Mouse (Mus musculus) forebrain, postnatal 0 days (tissue): Measurements from ENCODE around the gene Phkg2. TPM values are rescaled to one million over a fixed set of nuclear protein-coding genes. Genes with fewer than 3 reads are reported as not detected.

Experiments
- ATAC-seq: fragments of 200-750 bp; cut with Nextera tagmentation; 2 replicates; pipeline ENCODE4 v1.8.0; 2017; ENCODE audit warnings: mild to moderate bottlenecking, moderate library complexity
- DNase-seq: peaks from one replicate; pipeline ENCODE4 v3.0.0-alpha.2; 2015
- H3K27ac ChIP-seq: fragments of 300-500 bp; sonication (generic); 2 replicates; pipeline ENCODE4 v1.5.1; 2014; ENCODE audit warnings: low read depth, mild to moderate bottlenecking, antibody characterized with exemption, low read length, moderate library complexity, mixed read lengths
- H3K27me3 ChIP-seq: fragments of 300-500 bp; sonication (generic); 2 replicates; pipeline ENCODE4 v1.6.1; 2014; ENCODE audit warnings: mild to moderate bottlenecking, low read length, mixed read lengths; ENCODE audit not compliant: insufficient read depth
- H3K36me3 ChIP-seq: fragments of 300-500 bp; sonication (generic); 2 replicates; pipeline ENCODE4 v1.6.1; 2014; ENCODE audit warnings: mild to moderate bottlenecking, moderate library complexity; ENCODE audit not compliant: insufficient read depth
- H3K4me1 ChIP-seq: fragments of 300-500 bp; sonication (generic); 2 replicates; pipeline ENCODE4 v1.6.1; 2014; ENCODE audit warnings: antibody characterized with exemption; ENCODE audit not compliant: insufficient read depth
- H3K4me2 ChIP-seq: fragments of 300-500 bp; sonication (generic); 2 replicates; pipeline ENCODE4 v1.6.1; 2014; ENCODE audit warnings: low read depth, mild to moderate bottlenecking, moderate library complexity
- H3K4me3 ChIP-seq: fragments of 300-500 bp; sonication (generic); 2 replicates; pipeline ENCODE4 v1.5.1; 2014; ENCODE audit warnings: low read depth, low read length, mixed read lengths
- H3K9ac ChIP-seq: fragments of 300-500 bp; sonication (generic); 2 replicates; pipeline ENCODE4 v1.6.1; 2014; ENCODE audit warnings: mild to moderate bottlenecking
- H3K9me3 ChIP-seq: fragments of 300-500 bp; sonication (generic); 2 replicates; pipeline ENCODE4 v1.6.1; 2016; ENCODE audit warnings: low read length
- CTCF ChIP-seq: sonication (generic); IDR thresholded peaks from 2 replicates; pipeline ENCODE4 v1.5.1; 2016; ENCODE audit warnings: antibody characterized with exemption, control low read depth, low read depth
- WGBS: fragments of 180-500 bp; shearing (Covaris S2); extraction: QIAGEN DNeasy Blood & Tissue Kit; methylation state at CpG from one replicate; pipeline ENCODE4 v1.1.7; 2014; 5-methylcytosine and 5-hydroxymethylcytosine counted together
- polyA plus RNA-seq: library from polyadenylated mRNA; unstranded; fragments of >200 nt; fragmentation: Nextera tagmentation; extraction: Ambion mirVana; gene quantifications from 2 replicates; pipeline ENCODE4 v1.2.1, GENCODE M21; 2015
- total RNA-seq: library from RNA; depleted of rRNA; stranded (reverse); fragments of >200 nt; gene quantifications from 2 replicates; pipeline ENCODE4 v1.2.3, GENCODE M21; 2014; rRNA removed

The Phkg2 gene
- 45.7 and 62.4 TPM in 2 replicates for total RNA-seq
- 53.4 and 53.8 TPM in 2 replicates for polyA plus RNA-seq

DNA sequence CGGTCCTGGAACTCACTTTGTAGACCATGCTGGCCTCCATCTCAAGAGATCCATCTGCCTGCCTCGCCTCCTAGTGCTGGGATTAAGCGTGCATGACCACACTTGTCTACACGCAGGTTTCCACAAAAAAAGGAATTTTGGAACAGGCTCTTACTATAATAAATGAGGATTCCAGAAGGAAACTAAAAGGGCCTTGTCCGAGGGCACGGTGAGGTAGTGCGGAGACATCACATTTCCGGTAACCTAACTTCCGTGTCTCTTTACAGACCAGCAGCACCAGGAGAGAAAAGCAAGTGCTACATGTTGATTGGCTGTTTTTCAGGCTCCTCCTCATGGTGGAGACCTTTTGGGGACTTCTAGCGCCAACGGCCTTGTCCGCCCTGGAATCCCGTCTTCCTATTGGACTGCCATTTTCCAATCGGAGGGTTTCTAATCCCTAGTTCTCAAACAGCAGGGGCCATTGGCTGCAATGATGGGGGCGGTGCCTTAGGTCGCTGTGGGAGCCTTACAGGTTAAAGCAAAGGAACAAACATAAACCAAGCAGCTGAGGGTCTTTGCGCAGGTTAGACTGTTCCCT lies at the start of gene Phkg2:
Gene Phkg2, plus strand, starts transcription at position 446 of the 577 bp plus-strand sequence.
- no peaks in the 10 kb centered on the region for H3K27me3 ChIP-seq
- DNase-seq, result peak; percentile 96
- peaks cover 12% of the 10 kb centered on the region; the same call in 1 of the 2 replicates for H3K36me3 ChIP-seq
- no peaks in the 10 kb centered on the region for H3K9me3 ChIP-seq
- ATAC-seq, result peak; percentile 98
- peak within 1 kb of the TSS; percentile 72 for H3K4me3 ChIP-seq
- peak within 1 kb of the TSS; percentile 95 for H3K4me2 ChIP-seq
- H3K27ac ChIP-seq, result peak within 1 kb of the TSS; percentile 74
- peak within 1 kb of the TSS; percentile 79 for H3K9ac ChIP-seq
- under 1% methylated on average over 17 of the region's 17 CpGs for WGBS
- H3K4me1 ChIP-seq, result peaks cover 20% of the 10 kb centered on the region
- TF ChIP-seq CTCF, result 0 out of 2 replicates have a peak, but pooled peaks have one; percentile 20

DNA sequence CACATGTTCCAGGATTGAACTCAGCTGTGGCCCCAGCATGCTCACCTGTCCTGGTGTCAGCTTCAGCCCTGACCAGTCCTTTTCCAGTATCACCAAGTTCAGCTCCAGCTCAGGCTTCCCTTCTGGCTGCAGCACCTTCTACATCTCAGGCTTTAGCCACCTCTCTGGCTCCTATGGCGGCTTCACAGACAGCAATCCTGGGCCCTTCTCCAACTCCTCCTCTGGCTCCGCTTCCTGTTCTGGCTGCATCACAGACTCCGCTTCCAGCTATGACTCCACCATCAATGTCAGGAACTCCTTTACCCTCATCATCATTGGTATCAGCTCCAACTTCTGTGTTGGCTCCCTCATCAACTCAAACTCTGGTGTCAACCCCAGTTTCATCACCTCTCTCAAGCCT lies 31.5 kb upstream of the Phkg2 start:
- TF ChIP-seq CTCF, result no peak
- H3K27ac ChIP-seq, result no peak overlapping the region
- no peaks in the 10 kb centered on the region for H3K9me3 ChIP-seq
- peaks cover 84% of the 10 kb centered on the region for H3K36me3 ChIP-seq
- no peak overlapping the region for H3K4me3 ChIP-seq
- H3K4me1 ChIP-seq, result no peaks in the 10 kb centered on the region
- no peaks in the 10 kb centered on the region for H3K27me3 ChIP-seq
- DNase-seq (no peak), ATAC-seq (no peak)
- no peak overlapping the region for H3K4me2 ChIP-seq
- WGBS, result 87% methylated on average over 3 of the region's 3 CpGs
- H3K9ac ChIP-seq, result no peak overlapping the region

DNA sequence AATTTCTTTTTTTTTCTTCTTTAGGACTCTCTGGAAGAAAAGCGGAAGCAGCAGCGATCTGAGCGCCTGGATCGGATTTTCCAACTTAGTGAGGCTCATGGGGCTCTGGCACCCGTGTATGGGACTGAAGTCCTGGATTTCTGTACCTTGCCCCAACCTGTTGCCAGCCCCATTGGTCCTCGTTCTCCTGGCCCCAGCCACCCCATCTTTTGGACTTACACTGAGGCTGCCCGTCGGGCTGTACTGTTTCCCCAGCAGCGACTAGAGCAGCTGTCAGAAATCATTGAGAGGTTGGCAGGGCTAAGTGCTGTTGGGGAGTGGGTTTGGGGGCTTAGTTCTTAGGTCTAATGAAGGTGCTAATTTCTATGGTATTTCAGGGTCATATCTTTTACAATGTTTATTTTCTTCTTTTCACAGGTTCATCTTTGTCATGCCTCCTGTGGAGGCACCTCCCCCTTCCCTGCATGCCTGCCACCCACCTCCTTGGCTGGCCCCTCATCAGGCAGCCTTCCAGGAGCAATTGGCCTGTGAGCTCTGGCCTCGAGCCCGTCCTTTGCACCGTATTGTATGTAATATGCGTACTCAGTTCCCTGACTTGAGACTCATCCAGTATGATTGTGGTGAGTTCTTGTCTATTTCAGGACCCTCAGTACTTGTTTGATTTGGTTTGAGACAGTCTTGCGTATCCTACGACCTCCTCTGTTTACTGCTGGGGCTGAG lies 23.9 kb upstream of the Phkg2 start:
- peak; percentile 13 for DNase-seq
- Histone ChIP-seq H3K9me3 (no peaks in the 10 kb centered on the region), H3K27me3 (no peaks in the 10 kb centered on the region), H3K27ac (no peak overlapping the region), H3K36me3 (peaks cover 62% of the 10 kb centered on the region), H3K9ac (no peak overlapping the region), H3K4me2 (no peak overlapping the region), H3K4me1 (no peaks in the 10 kb centered on the region), H3K4me3 (no peak overlapping the region)
- no peak for ATAC-seq
- WGBS, result 70% methylated on average over 15 of the region's 15 CpGs
- no peak for TF ChIP-seq CTCF

DNA sequence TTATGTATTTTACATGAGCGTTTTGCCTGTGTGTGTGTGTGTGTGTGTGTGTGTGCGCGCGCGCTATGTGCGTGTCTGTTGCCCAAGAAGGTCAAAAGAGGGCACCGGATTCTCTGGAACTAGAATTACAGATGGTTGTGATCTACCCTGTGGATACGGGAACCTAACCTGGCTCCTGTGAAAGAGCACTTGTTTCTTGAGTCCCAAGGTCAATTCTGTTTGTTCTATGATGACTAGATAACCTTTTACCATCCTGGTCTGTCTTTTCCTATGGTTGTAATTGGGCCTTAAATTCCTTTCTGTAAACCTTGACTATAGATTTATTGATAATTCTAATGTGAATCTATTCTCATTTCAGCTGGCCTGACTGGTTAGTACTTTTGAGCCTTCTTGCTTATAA lies 21.6 kb upstream of the Phkg2 start:
- Histone ChIP-seq H3K4me1 (no peaks in the 10 kb centered on the region), H3K9me3 (no peaks in the 10 kb centered on the region), H3K27me3 (no peaks in the 10 kb centered on the region), H3K4me3 (no peak overlapping the region), H3K36me3 (peaks cover 68% of the 10 kb centered on the region), H3K4me2 (no peak overlapping the region), H3K9ac (no peak overlapping the region), H3K27ac (no peak overlapping the region)
- DNase-seq (no peak), ATAC-seq (no peak)
- TF ChIP-seq CTCF, result no peak
- WGBS, result 95% methylated on average over 8 of the region's 8 CpGs

DNA sequence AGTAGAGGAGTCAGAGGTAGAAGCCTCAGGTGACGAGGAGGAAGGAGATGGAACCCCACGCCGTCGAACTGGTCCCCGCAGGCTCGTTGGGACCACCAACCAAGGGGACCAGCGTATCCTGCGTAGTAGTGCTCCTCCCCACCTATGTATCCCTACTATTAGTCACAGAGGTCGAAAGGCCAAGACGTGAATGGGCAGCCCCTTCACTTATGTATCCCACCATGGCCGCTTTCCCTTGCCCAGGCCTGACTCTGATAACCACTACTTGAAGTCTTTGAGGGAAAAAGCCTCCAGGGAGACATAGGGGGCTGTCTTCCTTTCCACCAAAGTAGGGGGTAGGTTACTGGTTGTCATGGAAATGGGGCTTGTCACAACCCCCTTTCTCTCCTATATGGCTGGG lies 12.6 kb upstream of the Phkg2 start:
- H3K27ac ChIP-seq, result no peak overlapping the region
- H3K4me1 ChIP-seq, result no peaks in the 10 kb centered on the region
- no peak overlapping the region for H3K4me3 ChIP-seq
- DNase-seq, result no peak
- no peak for TF ChIP-seq CTCF
- H3K27me3 ChIP-seq, result no peaks in the 10 kb centered on the region
- H3K9me3 ChIP-seq, result no peaks in the 10 kb centered on the region
- H3K9ac ChIP-seq, result no peak overlapping the region
- ATAC-seq, result no peak
- no peak overlapping the region for H3K4me2 ChIP-seq
- WGBS, result 94% methylated on average over 11 of the region's 11 CpGs
- peaks cover 62% of the 10 kb centered on the region for H3K36me3 ChIP-seq

DNA sequence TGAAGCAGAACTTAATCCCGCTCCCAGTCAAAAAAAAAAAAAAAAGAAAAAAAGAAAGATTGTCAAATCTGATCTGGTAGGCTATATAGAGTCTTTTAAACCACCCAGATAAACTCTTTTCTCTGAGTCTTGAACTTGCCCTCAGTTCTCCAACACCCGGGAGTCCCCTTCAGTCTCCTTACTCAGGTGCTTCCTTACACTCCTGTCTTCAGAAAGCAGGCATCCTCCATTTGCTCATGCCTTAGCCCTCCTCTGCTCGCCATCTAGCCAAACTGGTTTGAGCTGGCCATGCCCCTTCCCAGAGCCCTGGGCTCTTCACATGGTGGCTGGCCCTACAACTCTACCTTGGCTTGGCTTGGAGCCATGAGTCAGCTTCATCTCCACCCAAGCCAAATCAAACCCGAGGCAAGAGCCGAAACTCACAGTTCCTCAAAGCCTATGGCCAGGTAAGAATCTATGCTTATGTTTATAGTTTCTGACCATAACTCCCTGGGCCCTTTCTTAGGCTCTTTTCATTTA lies 11.7 kb upstream of the Phkg2 start, which contains the start of gene Tmem265:
Gene Tmem265, plus strand, starts transcription at position 51 of the 519 bp plus-strand sequence.
- TF ChIP-seq CTCF, result no peak
- Histone ChIP-seq H3K36me3 (peaks cover 55% of the 10 kb centered on the region), H3K9me3 (no peaks in the 10 kb centered on the region), H3K27me3 (no peaks in the 10 kb centered on the region), H3K4me1 (no peaks in the 10 kb centered on the region), H3K4me3 (no peak within 1 kb of the TSS), H3K9ac (no peak within 1 kb of the TSS), H3K4me2 (no peak within 1 kb of the TSS), H3K27ac (no peak within 1 kb of the TSS)
- DNase-seq, result no peak
- ATAC-seq, result no peak
- whole genome bisulfite sequencing, result 88% methylated on average over 5 of the region's 5 CpGs

- H3K36me3 ChIP-seq, result peaks cover 41% of the 10 kb centered on the region
- no peak overlapping the region for H3K4me3 ChIP-seq
- WGBS, result 67% methylated on average over 6 of the region's 6 CpGs
- no peaks in the 10 kb centered on the region for H3K27me3 ChIP-seq
- no peak for TF ChIP-seq CTCF
- no peak overlapping the region for H3K27ac ChIP-seq
- ATAC-seq (no peak), DNase-seq (no peak)
- no peak overlapping the region for H3K4me2 ChIP-seq
- H3K9ac ChIP-seq, result no peak overlapping the region
- H3K4me1 ChIP-seq, result no peaks in the 10 kb centered on the region
- H3K9me3 ChIP-seq, result no peaks in the 10 kb centered on the region
Measured at GRCm38 (mm10) chr7:127564381-127565150, 8.6 kb upstream of the Phkg2 start.
